Mouse (Mus musculus): ENCODE results near the gene Ino80. TPM values are rescaled to one million over a fixed set of nuclear protein-coding genes. Genes with fewer than 3 reads are reported as not detected.
A peak's percentile ranks its signal among the peaks of the same experiment; 100 is the strongest.

Ino80 gene
- polyA plus RNA-seq, 1 experiment: 4.6 TPM

DNA sequence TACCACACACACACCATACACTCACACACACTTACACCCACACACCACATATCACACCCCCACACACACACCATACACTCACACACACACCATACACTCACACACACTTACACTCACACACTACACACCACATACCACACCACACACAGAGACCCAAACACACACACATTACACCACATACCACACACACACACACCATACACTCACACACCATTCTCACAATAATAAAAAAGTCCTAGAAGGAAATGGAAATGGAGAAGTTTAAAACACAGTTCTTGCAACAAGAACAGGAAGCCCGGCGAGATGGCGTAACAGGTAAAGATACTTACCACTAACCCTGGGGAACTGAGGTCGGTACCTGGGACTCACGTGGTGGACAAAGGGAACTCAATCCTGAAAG, 120.7 kb downstream of the Ino80 start:
- no peaks in the 10 kb centered on the region for H3K27me3 ChIP-seq (ENCODE audit: control insufficient read depth, insufficient read depth, low read length)

DNA sequence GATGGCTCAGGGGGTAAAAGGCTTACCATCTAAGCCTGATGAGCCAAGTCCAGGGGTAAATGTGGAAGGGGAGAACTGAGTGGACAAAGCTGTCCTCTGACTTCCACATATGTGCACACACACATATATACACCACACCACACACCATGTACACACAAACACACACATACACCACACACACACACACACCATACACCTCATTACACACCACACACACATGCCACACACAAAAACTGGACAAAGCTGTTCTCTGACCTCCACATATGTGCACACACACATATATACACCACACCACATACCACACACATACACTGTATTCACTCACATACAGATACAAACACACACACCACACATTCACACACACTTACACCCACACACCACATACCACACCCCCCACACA, 121.2 kb downstream of the Ino80 start:
- Histone ChIP-seq H3K27me3 (ENCODE audit: control insufficient read depth, insufficient read depth, low read length) (no peaks in the 10 kb centered on the region), H3K27ac (ENCODE audit: insufficient read depth, low read depth, low read length) (no peak overlapping the region), H3K36me3 (ENCODE audit: control insufficient read depth, insufficient read depth, low read length) (no peaks in the 10 kb centered on the region), H3K4me1 (ENCODE audit: control insufficient read depth, insufficient read depth, insufficient read length, low read length) (peaks cover 14% of the 10 kb centered on the region), H3K4me3 (ENCODE audit: low read depth, low read length) (no peak overlapping the region)
- no peak for TF ChIP-seq POLR2A (IDR thresholded peaks at IDR 0.05; ENCODE audit: low read depth, low read length)
- TF ChIP-seq CTCF (IDR thresholded peaks at IDR 0.05; ENCODE audit: extremely low read depth, insufficient read length, insufficient replicate concordance, low read depth, low read length): no peak

More for the DNA sequence above, 120.7 kb downstream of the Ino80 start:
- 87% methylated on average over 5 of the region's 5 CpGs for WGBS
- TF ChIP-seq POLR2A (IDR thresholded peaks at IDR 0.05; ENCODE audit: low read depth, low read length) (no peak), CTCF (IDR thresholded peaks at IDR 0.05; ENCODE audit: extremely low read depth, insufficient read length, insufficient replicate concordance, low read depth, low read length) (no peak)
- Histone ChIP-seq H3K4me3 (ENCODE audit: low read depth, low read length) (no peak overlapping the region), H3K4me1 (ENCODE audit: control insufficient read depth, insufficient read depth, insufficient read length, low read length) (peaks cover 18% of the 10 kb centered on the region), H3K27ac (ENCODE audit: insufficient read depth, low read depth, low read length) (no peak overlapping the region), H3K36me3 (ENCODE audit: control insufficient read depth, insufficient read depth, low read length) (no peaks in the 10 kb centered on the region)

DNA sequence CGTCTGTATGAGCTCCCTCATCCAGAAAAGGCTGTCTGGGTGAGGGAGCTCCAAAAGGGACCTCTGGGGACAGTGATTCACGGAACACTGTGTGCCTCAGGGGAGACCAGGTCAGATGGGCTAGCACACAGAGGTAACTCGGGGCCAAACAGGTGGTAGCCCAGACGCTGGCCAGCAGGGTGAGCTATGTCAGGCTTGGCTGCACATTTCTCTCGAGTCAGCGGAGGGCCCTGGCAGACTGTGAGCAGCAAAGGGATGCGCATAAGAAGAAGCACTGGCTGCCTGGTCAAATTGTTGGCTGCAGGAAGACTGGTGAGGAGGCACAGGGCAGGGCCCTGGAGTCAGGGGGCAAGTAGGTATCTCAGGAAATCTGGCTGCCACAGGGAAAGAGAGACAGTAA, 121.8 kb downstream of the Ino80 start:
- TF ChIP-seq POLR2A (IDR thresholded peaks at IDR 0.05; ENCODE audit: low read depth, low read length) (no peak), CTCF (IDR thresholded peaks at IDR 0.05; ENCODE audit: extremely low read depth, insufficient read length, insufficient replicate concordance, low read depth, low read length) (no peak)
- Histone ChIP-seq H3K27ac (ENCODE audit: insufficient read depth, low read depth, low read length) (no peak overlapping the region), H3K4me3 (ENCODE audit: low read depth, low read length) (no peak overlapping the region), H3K36me3 (ENCODE audit: control insufficient read depth, insufficient read depth, low read length) (no peaks in the 10 kb centered on the region), H3K4me1 (ENCODE audit: control insufficient read depth, insufficient read depth, insufficient read length, low read length) (peaks cover 16% of the 10 kb centered on the region), H3K27me3 (ENCODE audit: control insufficient read depth, insufficient read depth, low read length) (no peaks in the 10 kb centered on the region)
- 51% methylated on average over 7 of the region's 7 CpGs for WGBS

DNA sequence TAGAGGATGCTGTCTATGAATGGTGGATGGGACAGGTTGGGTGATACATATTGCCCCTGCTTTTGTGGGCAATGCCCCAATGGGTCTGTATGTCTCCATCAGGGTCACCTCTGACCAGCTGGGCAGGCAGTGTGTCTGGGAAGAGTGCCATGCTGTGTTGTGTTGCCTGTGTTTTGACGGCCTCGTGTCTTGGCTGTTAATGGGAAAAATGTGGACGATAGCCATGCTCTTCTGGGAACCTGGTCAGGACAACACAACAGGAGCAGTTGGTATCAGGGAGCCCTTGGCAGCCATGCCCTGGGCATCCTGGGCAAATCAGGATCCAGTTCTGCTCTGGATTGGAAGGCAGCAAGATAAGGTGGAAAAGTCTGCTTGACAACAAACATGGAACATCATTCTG, 122.4 kb downstream of the Ino80 start:
- 80% methylated on average over 3 of the region's 3 CpGs for WGBS
- Histone ChIP-seq H3K36me3 (ENCODE audit: control insufficient read depth, insufficient read depth, low read length) (no peaks in the 10 kb centered on the region), H3K4me3 (ENCODE audit: low read depth, low read length) (no peak overlapping the region), H3K27me3 (ENCODE audit: control insufficient read depth, insufficient read depth, low read length) (no peaks in the 10 kb centered on the region), H3K27ac (ENCODE audit: insufficient read depth, low read depth, low read length) (no peak overlapping the region), H3K4me1 (ENCODE audit: control insufficient read depth, insufficient read depth, insufficient read length, low read length) (peaks cover 15% of the 10 kb centered on the region)
- TF ChIP-seq CTCF (IDR thresholded peaks at IDR 0.05; ENCODE audit: extremely low read depth, insufficient read length, insufficient replicate concordance, low read depth, low read length) (no peak), POLR2A (IDR thresholded peaks at IDR 0.05; ENCODE audit: low read depth, low read length) (no peak)

DNA sequence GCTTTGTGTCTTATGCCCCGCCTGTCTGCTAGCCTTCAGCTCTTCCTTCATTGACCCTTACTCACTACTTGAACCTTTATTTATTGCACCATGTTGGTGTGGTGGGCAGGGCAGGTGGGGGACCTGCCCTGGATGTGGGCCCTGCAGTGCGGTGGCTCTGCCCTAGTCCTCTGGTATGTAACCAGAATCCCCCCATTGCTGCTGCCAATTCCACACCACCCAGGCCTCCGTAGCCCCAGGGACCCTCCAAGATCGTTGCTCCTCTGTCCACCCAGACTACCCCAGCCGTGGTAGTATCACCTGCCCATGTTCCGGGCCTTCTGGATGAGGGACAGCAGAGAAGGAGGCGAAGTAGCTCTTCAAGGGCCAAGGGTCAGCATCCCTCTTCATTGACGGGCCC, 123.8 kb downstream of the Ino80 start:
- WGBS: 92% methylated on average over 8 of the region's 8 CpGs
- no peaks in the 10 kb centered on the region for H3K27me3 ChIP-seq (ENCODE audit: control insufficient read depth, insufficient read depth, low read length)
- H3K4me3 ChIP-seq (ENCODE audit: low read depth, low read length): no peak overlapping the region
- H3K36me3 ChIP-seq (ENCODE audit: control insufficient read depth, insufficient read depth, low read length): no peaks in the 10 kb centered on the region
- TF ChIP-seq POLR2A (IDR thresholded peaks at IDR 0.05; ENCODE audit: low read depth, low read length): no peak
- TF ChIP-seq CTCF (IDR thresholded peaks at IDR 0.05; ENCODE audit: extremely low read depth, insufficient read length, insufficient replicate concordance, low read depth, low read length): no peak
- peaks cover 8% of the 10 kb centered on the region for H3K4me1 ChIP-seq (ENCODE audit: control insufficient read depth, insufficient read depth, insufficient read length, low read length)
- H3K27ac ChIP-seq (ENCODE audit: insufficient read depth, low read depth, low read length): no peak overlapping the region

DNA sequence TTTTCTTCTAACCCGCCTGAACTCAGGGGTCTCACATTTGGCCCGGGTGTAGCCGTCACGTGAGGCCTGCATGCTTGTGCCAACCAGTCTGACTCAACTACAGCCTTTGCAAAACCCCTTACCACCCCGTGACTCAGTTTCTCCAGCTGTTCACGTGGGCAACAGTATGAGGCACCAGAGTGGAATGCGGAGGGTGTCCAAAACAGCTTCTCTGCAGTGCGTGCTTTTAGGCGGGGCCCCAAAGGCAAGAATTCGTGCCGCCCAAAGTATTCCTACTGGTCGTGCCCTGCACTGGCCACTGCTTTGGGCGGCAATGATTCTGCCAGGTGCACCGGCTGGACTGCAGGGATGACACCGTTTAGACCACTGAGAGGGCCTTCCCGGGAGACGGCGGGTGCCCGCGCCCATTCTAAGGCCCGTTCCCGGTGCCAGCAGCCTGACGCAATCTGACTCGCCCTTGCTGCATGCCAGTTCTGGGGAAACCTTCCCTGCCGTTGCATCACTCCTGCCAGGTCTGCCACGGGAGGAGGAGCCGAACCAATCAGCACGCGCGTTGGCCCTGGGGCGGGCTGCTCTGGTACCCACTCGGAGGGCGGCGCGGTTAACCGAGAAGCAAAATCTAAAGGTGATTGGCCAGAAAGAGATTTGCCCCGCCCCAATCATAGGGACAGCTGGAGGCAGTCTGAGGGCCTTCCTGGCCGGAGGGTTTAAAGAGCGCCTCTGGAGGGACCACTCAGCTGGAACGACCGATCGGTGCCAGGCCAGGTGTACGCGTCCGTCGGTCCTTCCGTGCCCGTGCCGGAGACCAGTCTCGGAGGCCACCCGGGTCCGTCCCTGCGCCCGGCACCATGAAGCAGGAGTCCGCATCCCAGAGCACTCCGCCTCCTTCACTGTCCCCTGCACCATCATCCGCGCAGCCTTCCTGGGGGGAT, 126.7 kb downstream of the Ino80 start, which contains the start of gene Chac1:
Gene Chac1, plus strand, starts transcription at position 675 of the 932 bp plus-strand sequence.
- no peak for TF ChIP-seq CTCF (IDR thresholded peaks at IDR 0.05; ENCODE audit: extremely low read depth, insufficient read length, insufficient replicate concordance, low read depth, low read length)
- peak; percentile 43; the same call in 1 of the 2 replicates for TF ChIP-seq POLR2A (IDR thresholded peaks at IDR 0.05; ENCODE audit: low read depth, low read length)
- Histone ChIP-seq H3K4me3 (ENCODE audit: low read depth, low read length) (peak within 1 kb of the TSS; percentile 65), H3K27ac (ENCODE audit: insufficient read depth, low read depth, low read length) (no peak within 1 kb of the TSS), H3K36me3 (ENCODE audit: control insufficient read depth, insufficient read depth, low read length) (no peaks in the 10 kb centered on the region), H3K27me3 (ENCODE audit: control insufficient read depth, insufficient read depth, low read length) (no peaks in the 10 kb centered on the region), H3K4me1 (ENCODE audit: control insufficient read depth, insufficient read depth, insufficient read length, low read length) (peaks cover 8% of the 10 kb centered on the region)
- WGBS: 6% methylated on average over 58 of the region's 58 CpGs

DNA sequence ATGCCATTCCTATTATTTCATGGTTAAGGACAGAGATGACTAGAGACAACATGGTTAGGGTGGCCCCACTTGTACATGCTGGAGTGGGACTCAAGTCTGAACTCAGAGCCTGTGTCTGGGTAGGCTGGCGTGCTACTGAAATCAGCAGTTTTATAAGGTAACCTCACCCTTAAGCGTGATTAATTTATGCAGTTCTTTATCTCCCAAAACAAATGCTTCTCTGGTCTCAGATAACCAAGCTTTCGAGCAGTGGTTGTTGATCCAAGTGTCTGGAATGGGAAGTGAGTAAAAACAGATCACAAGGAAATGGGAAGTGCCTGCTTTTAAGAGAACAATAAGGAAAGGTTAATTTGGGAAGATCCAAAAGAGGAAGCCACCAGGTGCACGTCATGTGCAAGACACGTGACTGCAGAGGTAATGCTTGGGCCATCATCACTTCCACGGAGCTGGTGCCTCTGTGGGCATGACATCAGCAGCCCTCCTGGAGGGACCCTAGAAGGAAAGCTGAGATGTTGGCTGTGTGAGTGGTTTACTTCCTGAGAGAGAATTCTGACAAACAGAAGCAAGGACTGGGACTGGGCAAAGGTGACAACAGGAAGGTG, 132.8 kb downstream of the Ino80 start:
- H3K27ac ChIP-seq (ENCODE audit: insufficient read depth, low read depth, low read length): no peak overlapping the region
- 14% methylated on average over 6 of the region's 6 CpGs for WGBS

More for the DNA sequence above, 132.8 kb downstream of the Ino80 start:
- no peaks in the 10 kb centered on the region for H3K36me3 ChIP-seq (ENCODE audit: control insufficient read depth, insufficient read depth, low read length)
- no peaks in the 10 kb centered on the region for H3K27me3 ChIP-seq (ENCODE audit: control insufficient read depth, insufficient read depth, low read length)
- H3K4me3 ChIP-seq (ENCODE audit: low read depth, low read length): no peak overlapping the region
- peaks cover 3% of the 10 kb centered on the region; the same call in 1 of the 2 replicates for H3K4me1 ChIP-seq (ENCODE audit: control insufficient read depth, insufficient read depth, insufficient read length, low read length)
- no peak for TF ChIP-seq CTCF (IDR thresholded peaks at IDR 0.05; ENCODE audit: extremely low read depth, insufficient read length, insufficient replicate concordance, low read depth, low read length)
- TF ChIP-seq POLR2A (IDR thresholded peaks at IDR 0.05; ENCODE audit: low read depth, low read length): no peak

Data from small intestine, adult 2 months (tissue).